Mouse (Mus musculus) intestine, embryonic 15.5 days (tissue): Measurements from ENCODE around the gene Psap. TPM values are rescaled to one million over a fixed set of nuclear protein-coding genes. Genes with fewer than 3 reads are reported as not detected.

Experiments used
- ATAC-seq: fragments of 200-750 bp; cut with Nextera tagmentation; 2 replicates; pipeline ENCODE4 v1.8.0; 2017; ENCODE audit warnings: moderate TSS enrichment, moderate library complexity
- H3K27ac ChIP-seq: fragments of 300-500 bp; sonication (generic); 2 replicates; pipeline ENCODE4 v1.5.1; 2015; ENCODE audit warnings: mild to moderate bottlenecking, inconsistent platforms
- H3K27me3 ChIP-seq: fragments of 300-500 bp; sonication (generic); replicated peaks from 2 replicates; pipeline ENCODE4 v1.6.1; 2015; ENCODE audit warnings: inconsistent platforms
- H3K36me3 ChIP-seq: fragments of 300-500 bp; sonication (generic); 2 replicates; pipeline ENCODE4 v1.6.1; 2015; ENCODE audit warnings: inconsistent platforms
- H3K4me1 ChIP-seq: fragments of 300-500 bp; sonication (generic); replicated peaks from 2 replicates; pipeline ENCODE4 v1.6.1; 2015; ENCODE audit warnings: inconsistent platforms
- H3K4me2 ChIP-seq: fragments of 300-500 bp; sonication (generic); replicated peaks from 2 replicates; pipeline ENCODE4 v1.6.1; 2015; ENCODE audit warnings: mild to moderate bottlenecking, inconsistent platforms
- H3K4me3 ChIP-seq: fragments of 300-500 bp; sonication (generic); replicated peaks from 2 replicates; pipeline ENCODE4 v1.5.1; 2015; ENCODE audit warnings: inconsistent platforms
- H3K9ac ChIP-seq: fragments of 300-500 bp; sonication (generic); 2 replicates; pipeline ENCODE4 v1.6.1; 2015; ENCODE audit warnings: inconsistent platforms
- H3K9me3 ChIP-seq: fragments of 300-500 bp; sonication (generic); 2 replicates; pipeline ENCODE4 v1.6.1; 2016; ENCODE audit warnings: inconsistent platforms
- WGBS: fragments of 180-500 bp; shearing (Covaris S2); methylation state at CpG from one replicate; pipeline ENCODE4 v1.1.7; 2015; 5-methylcytosine and 5-hydroxymethylcytosine counted together
- polyA plus RNA-seq: library from polyadenylated mRNA; unstranded; fragments of >200 nt; fragmentation: Nextera tagmentation; extraction: Ambion mirVana; gene quantifications from 2 replicates; pipeline ENCODE4 v1.2.1, GENCODE M21; 2015

The Psap gene
- polyA plus RNA-seq, 1 experiment from 2014 or later = 147 TPM

DNA sequence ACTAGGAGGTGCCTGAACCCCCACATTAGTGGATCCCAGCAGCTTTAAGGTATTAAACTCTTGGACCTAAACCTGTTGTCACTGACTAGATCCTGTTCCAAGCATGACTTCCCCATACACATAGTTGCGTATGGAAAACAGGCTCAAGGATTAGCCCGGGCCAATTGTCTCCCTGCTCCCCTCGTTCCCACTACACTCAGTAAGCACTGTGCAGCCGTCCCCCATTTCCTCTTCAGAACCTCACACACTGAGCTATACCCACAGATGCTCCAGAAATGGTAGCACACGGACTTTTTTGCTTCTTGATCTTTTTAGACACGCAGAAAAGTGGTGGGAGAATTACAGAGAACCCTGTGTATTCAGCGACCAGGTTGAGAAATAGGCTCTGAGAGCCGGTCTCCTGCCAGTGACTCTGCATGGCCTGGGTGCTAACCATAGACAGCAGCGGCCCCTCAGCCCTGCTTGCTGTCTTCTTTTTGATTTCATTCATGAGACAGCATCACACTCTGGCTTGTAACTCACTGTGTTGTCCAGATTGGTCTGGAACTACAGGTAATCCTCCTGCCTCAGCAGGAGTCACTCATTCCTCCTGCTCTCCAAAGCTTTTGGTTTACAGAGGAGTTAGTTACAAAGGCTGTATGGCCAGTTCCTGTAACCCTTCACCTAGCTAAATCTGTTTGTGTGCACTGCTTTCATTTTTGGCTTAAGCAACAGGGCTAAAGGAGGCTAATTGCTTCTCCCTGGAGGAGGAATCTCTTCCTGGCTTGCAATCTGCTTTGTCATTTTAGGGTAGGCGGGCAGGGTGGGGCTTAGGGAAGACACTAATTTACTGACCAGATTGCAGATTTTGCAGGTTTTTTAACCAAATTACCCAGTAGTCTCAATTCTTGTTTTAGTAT is 4.9 kb downstream of the Psap start:
- no peak overlapping the region for H3K4me3 ChIP-seq
- H3K4me2 ChIP-seq = no peak overlapping the region
- no peaks in the 10 kb centered on the region for H3K36me3 ChIP-seq
- H3K27me3 ChIP-seq = no peaks in the 10 kb centered on the region
- WGBS = 80% methylated on average over 10 of the region's 10 CpGs
- no peak overlapping the region for H3K9ac ChIP-seq
- no peak for ATAC-seq
- no peaks in the 10 kb centered on the region for H3K9me3 ChIP-seq
- no peak overlapping the region for H3K27ac ChIP-seq
- peaks cover 52% of the 10 kb centered on the region for H3K4me1 ChIP-seq

- ATAC-seq = no peak
- Histone ChIP-seq H3K4me2 (no peak overlapping the region), H3K4me3 (no peak overlapping the region), H3K9ac (no peak overlapping the region), H3K9me3 (no peaks in the 10 kb centered on the region), H3K27ac (peak overlapping the region; percentile 23; the same call in 1 of the 2 replicates), H3K27me3 (no peaks in the 10 kb centered on the region), H3K36me3 (no peaks in the 10 kb centered on the region), H3K4me1 (peaks cover 52% of the 10 kb centered on the region)
- 82% methylated on average over 6 of the region's 6 CpGs for WGBS
Observed at GRCm38 (mm10) chr10:60284248-60284647, 6.8 kb downstream of the Psap start.

GRCm38 (mm10) chr10:60284676-60285111 is 7.3 kb downstream of the Psap start:
- Histone ChIP-seq H3K4me1 (peaks cover 50% of the 10 kb centered on the region), H3K9ac (no peak overlapping the region), H3K36me3 (no peaks in the 10 kb centered on the region), H3K27ac (peak overlapping the region; percentile 23; the same call in 1 of the 2 replicates), H3K4me3 (no peak overlapping the region), H3K4me2 (no peak overlapping the region; the same call in 1 of the 2 replicates), H3K27me3 (no peaks in the 10 kb centered on the region), H3K9me3 (no peaks in the 10 kb centered on the region)
- 39% methylated on average over 8 of the region's 8 CpGs for WGBS
- 0 out of 2 replicates have a peak, but pooled peaks have one; percentile 5 for ATAC-seq

- no peak overlapping the region; the same call in 1 of the 2 replicates for H3K4me2 ChIP-seq
- H3K36me3 ChIP-seq = no peaks in the 10 kb centered on the region
- 0 out of 2 replicates have a peak, but pooled peaks have one; percentile 4 for ATAC-seq
- no peaks in the 10 kb centered on the region for H3K27me3 ChIP-seq
- 59% methylated on average over 8 of the region's 8 CpGs for WGBS
- H3K9me3 ChIP-seq = no peaks in the 10 kb centered on the region
- H3K4me3 ChIP-seq = no peak overlapping the region
- H3K9ac ChIP-seq = no peak overlapping the region
- no peak overlapping the region for H3K27ac ChIP-seq
- peaks cover 50% of the 10 kb centered on the region for H3K4me1 ChIP-seq
Observed at GRCm38 (mm10) chr10:60285183-60285582, 7.8 kb downstream of the Psap start.

- Histone ChIP-seq H3K27me3 (no peaks in the 10 kb centered on the region), H3K4me1 (peaks cover 53% of the 10 kb centered on the region), H3K9ac (no peak overlapping the region), H3K27ac (no peak overlapping the region), H3K36me3 (no peaks in the 10 kb centered on the region), H3K4me3 (no peak overlapping the region), H3K4me2 (no peak overlapping the region; the same call in 1 of the 2 replicates), H3K9me3 (no peaks in the 10 kb centered on the region)
- 48% methylated on average over 14 of the region's 14 CpGs for WGBS
- no peak for ATAC-seq
Observed at GRCm38 (mm10) chr10:60285676-60286372, 8.4 kb downstream of the Psap start.

GRCm38 (mm10) chr10:60286546-60286945 is 9.1 kb downstream of the Psap start:
- no peaks in the 10 kb centered on the region for H3K27me3 ChIP-seq
- WGBS = 89% methylated on average over 7 of the region's 7 CpGs
- no peak for ATAC-seq
- H3K9ac ChIP-seq = no peak overlapping the region
- H3K36me3 ChIP-seq = no peaks in the 10 kb centered on the region
- H3K4me3 ChIP-seq = no peak overlapping the region
- H3K9me3 ChIP-seq = no peaks in the 10 kb centered on the region
- peaks cover 56% of the 10 kb centered on the region for H3K4me1 ChIP-seq
- H3K27ac ChIP-seq = no peak overlapping the region
- no peak overlapping the region for H3K4me2 ChIP-seq

DNA sequence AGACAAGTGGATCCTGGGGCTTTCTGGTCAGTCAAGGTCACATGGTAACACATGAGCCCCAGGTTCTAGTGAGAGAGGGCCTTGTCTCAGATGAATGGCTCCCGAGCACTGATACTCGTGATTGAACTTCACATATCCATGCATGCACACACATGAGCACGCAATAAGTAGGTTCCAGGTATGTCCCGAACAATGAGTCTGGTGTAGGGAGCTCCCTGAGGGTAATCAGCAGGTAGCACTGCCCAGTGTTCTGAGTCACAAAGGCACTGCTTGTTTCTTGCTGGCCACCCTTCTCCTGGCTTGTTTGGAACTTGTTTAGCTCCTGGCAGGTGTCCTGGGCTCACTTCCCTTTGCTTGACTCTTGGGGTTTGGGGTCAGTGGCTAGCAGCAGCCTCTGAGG is 9.7 kb downstream of the Psap start:
- H3K27ac ChIP-seq = no peak overlapping the region
- no peak overlapping the region for H3K9ac ChIP-seq
- H3K27me3 ChIP-seq = no peaks in the 10 kb centered on the region
- peaks cover 54% of the 10 kb centered on the region for H3K4me1 ChIP-seq
- no peaks in the 10 kb centered on the region for H3K36me3 ChIP-seq
- no peak overlapping the region for H3K4me3 ChIP-seq
- H3K9me3 ChIP-seq = no peaks in the 10 kb centered on the region
- no peak for ATAC-seq
- no peak overlapping the region for H3K4me2 ChIP-seq
- 90% methylated on average over 4 of the region's 4 CpGs for WGBS

DNA sequence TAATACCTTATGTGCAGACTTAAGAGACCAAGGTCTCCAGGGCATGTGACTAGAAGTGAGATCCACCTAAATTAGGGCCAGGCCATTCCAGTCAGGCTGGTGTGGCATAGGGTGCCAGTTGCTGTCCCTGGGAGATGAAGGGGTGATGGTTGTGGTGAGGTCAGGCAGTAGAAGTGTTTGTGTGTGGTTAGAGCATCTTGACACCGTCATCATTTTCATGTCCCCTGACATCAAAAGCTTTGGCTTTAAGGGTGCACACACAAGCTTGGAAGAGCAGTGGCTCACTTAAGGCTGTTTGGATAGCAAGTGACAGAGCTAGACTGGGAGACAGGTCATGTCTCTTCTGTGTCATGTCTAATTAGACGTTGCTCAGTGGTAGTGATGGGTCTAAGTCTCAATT is 10.3 kb downstream of the Psap start:
- peaks cover 49% of the 10 kb centered on the region for H3K4me1 ChIP-seq
- ATAC-seq = no peak
- WGBS = 77% methylated on average over 2 of the region's 2 CpGs

DNA sequence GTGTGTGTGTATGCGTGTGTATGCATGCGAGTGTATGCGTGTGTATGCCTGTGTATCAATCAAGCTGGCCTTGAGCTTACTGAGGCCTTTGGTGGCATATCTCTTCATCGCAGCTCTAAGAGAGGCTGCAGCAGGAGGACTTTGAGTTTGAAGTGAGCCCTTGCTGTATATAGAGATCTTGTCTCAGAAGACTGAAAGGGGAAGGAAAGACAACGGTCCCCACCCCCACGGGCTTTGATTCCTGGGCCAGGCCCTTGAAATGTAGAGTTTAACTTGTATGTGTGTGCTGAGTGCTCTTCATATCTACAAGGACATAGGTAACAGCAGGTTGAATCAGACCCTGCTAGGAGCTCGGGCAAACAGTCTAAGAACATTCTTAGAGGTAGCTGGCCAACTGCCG is 11.8 kb downstream of the Psap start:
- H3K27me3 ChIP-seq = no peaks in the 10 kb centered on the region
- no peak overlapping the region for H3K9ac ChIP-seq
- H3K27ac ChIP-seq = peak overlapping the region; percentile 11; the same call in 1 of the 2 replicates
- no peaks in the 10 kb centered on the region for H3K9me3 ChIP-seq
- H3K4me1 ChIP-seq = peaks cover 44% of the 10 kb centered on the region
- H3K36me3 ChIP-seq = peaks cover 9% of the 10 kb centered on the region
- ATAC-seq = 0 out of 2 replicates have a peak, but pooled peaks have one; percentile 4
- H3K4me3 ChIP-seq = no peak overlapping the region
- WGBS = 71% methylated on average over 8 of the region's 8 CpGs
- H3K4me2 ChIP-seq = no peak overlapping the region

More for the DNA sequence above, 10.3 kb downstream of the Psap start:
- Histone ChIP-seq H3K9me3 (no peaks in the 10 kb centered on the region), H3K9ac (no peak overlapping the region), H3K27me3 (no peaks in the 10 kb centered on the region), H3K36me3 (no peaks in the 10 kb centered on the region), H3K4me3 (no peak overlapping the region), H3K4me2 (no peak overlapping the region), H3K27ac (no peak overlapping the region)

GRCm38 (mm10) chr10:60290026-60290738 is 12.8 kb downstream of the Psap start:
- WGBS = 46% methylated on average over 7 of the region's 7 CpGs
- Histone ChIP-seq H3K4me2 (0 out of 2 replicates have a peak overlapping the region, but pooled peaks have one; percentile 9), H3K9ac (no peak overlapping the region; the same call in 1 of the 2 replicates), H3K36me3 (peaks cover 15% of the 10 kb centered on the region), H3K9me3 (no peaks in the 10 kb centered on the region), H3K4me1 (peaks cover 34% of the 10 kb centered on the region), H3K27ac (peak overlapping the region; percentile 18; the same call in 1 of the 2 replicates), H3K27me3 (no peaks in the 10 kb centered on the region), H3K4me3 (no peak overlapping the region)
- 0 out of 2 replicates have a peak, but pooled peaks have one; percentile 21 for ATAC-seq

DNA sequence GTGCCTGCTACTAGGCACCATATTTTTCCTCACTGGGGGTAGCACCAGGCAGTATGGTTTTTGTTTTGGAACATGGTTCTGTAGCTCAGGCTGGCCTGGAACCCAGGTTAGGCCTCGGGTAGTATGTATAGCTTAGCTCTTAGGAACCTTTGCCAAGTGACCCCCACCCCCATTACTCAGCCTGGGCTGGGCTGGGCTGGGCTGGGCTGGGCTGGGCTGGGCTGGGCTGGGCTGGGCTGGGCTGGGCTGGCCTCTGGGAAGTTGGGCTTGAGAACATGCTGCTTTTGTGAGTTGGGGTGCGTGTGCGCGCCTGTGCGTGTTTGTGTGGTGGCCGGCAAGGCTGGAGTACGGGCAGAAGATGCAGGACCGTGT is 13.3 kb downstream of the Psap start:
- 0 out of 2 replicates have a peak overlapping the region, but pooled peaks have one; percentile 9 for H3K4me2 ChIP-seq
- no peak overlapping the region for H3K9ac ChIP-seq
- H3K27me3 ChIP-seq = no peaks in the 10 kb centered on the region
- H3K27ac ChIP-seq = 0 out of 2 replicates have a peak overlapping the region, but pooled peaks have one; percentile 18
- no peaks in the 10 kb centered on the region for H3K9me3 ChIP-seq
- H3K4me3 ChIP-seq = no peak overlapping the region
- peak; percentile 55 for ATAC-seq
- 66% methylated on average over 8 of the region's 8 CpGs for whole genome bisulfite sequencing
- peaks cover 21% of the 10 kb centered on the region for H3K36me3 ChIP-seq
- peaks cover 29% of the 10 kb centered on the region for H3K4me1 ChIP-seq
